Mouse (Mus musculus): ENCODE measurements around the gene Dip2c.

Dip2c gene

GRCm38 (mm10) chr13:9333187-9333586 lies 56.9 kb downstream of the Dip2c start:
- DNase-seq: no peak

- DNase-seq: no peak
Measured at GRCm38 (mm10) chr13:9340293-9340692, 64.0 kb downstream of the Dip2c start.

GRCm38 (mm10) chr13:9342696-9343095 lies 66.4 kb downstream of the Dip2c start:
- no peak for DNase-seq

- no peak for DNase-seq
Measured at GRCm38 (mm10) chr13:9347448-9347847, 71.1 kb downstream of the Dip2c start.

- DNase-seq: peak; percentile 16 to 22
Measured at GRCm38 (mm10) chr13:9350670-9351069, 74.3 kb downstream of the Dip2c start.

- no peak for DNase-seq
Measured at GRCm38 (mm10) chr13:9353890-9354289, 77.6 kb downstream of the Dip2c start.

GRCm38 (mm10) chr13:9355331-9355730 lies 79.0 kb downstream of the Dip2c start:
- DNase-seq: no peak

GRCm38 (mm10) chr13:9361457-9361856 lies 85.1 kb downstream of the Dip2c start:
- no peak for DNase-seq

- DNase-seq: no peak
Measured at GRCm38 (mm10) chr13:9371387-9371786, 95.1 kb downstream of the Dip2c start.

GRCm38 (mm10) chr13:9377130-9377529 lies 100.8 kb downstream of the Dip2c start:
- no peak for DNase-seq

GRCm38 (mm10) chr13:9380740-9381410 lies 104.5 kb downstream of the Dip2c start:
- no peak for DNase-seq

GRCm38 (mm10) chr13:9388017-9388416 lies 111.7 kb downstream of the Dip2c start:
- no peak for DNase-seq

- no peak for DNase-seq
Measured at GRCm38 (mm10) chr13:9389334-9389733, 113.0 kb downstream of the Dip2c start.

GRCm38 (mm10) chr13:9390204-9390804 lies 114.0 kb downstream of the Dip2c start:
- DNase-seq: no peak

- DNase-seq: no peak
Measured at GRCm38 (mm10) chr13:9393470-9393869, 117.1 kb downstream of the Dip2c start.

GRCm38 (mm10) chr13:9395286-9395685 lies 119.0 kb downstream of the Dip2c start:
- DNase-seq: no peak

GRCm38 (mm10) chr13:9398846-9399245 lies 122.5 kb downstream of the Dip2c start:
- DNase-seq: peak in 1 of 2 experiments; percentile 12

- no peak for DNase-seq
Measured at GRCm38 (mm10) chr13:9405399-9405798, 129.1 kb downstream of the Dip2c start.

GRCm38 (mm10) chr13:9408983-9409382 lies 132.7 kb downstream of the Dip2c start:
- no peak for DNase-seq

GRCm38 (mm10) chr13:9418441-9418840 lies 142.1 kb downstream of the Dip2c start:
- DNase-seq: no peak

- no peak for DNase-seq
Measured at GRCm38 (mm10) chr13:9419213-9419612, 142.9 kb downstream of the Dip2c start.

- no peak for DNase-seq
Measured at GRCm38 (mm10) chr13:9421949-9422348, 145.6 kb downstream of the Dip2c start.

- peak; percentile 29 to 32 for DNase-seq
Measured at GRCm38 (mm10) chr13:9422876-9423275, 146.5 kb downstream of the Dip2c start.

- no peak for DNase-seq
Measured at GRCm38 (mm10) chr13:9424434-9424833, 148.1 kb downstream of the Dip2c start.

GRCm38 (mm10) chr13:9426267-9426666 lies 149.9 kb downstream of the Dip2c start:
- DNase-seq: no peak

Measured in cerebellum, adult 18-20 months (tissue).